Mouse (Mus musculus) midbrain, embryonic 10.5 days (tissue): ENCODE measurements around the gene Pf4. TPM values are rescaled to one million over a fixed set of nuclear protein-coding genes. Genes with fewer than 3 reads are reported as not detected.

Experiments
- DNase-seq: peaks from one replicate; pipeline ENCODE4 v3.0.0-alpha.2; 2017; ENCODE audit warnings: low spot score
- H3K27ac ChIP-seq: fragments of 300-500 bp; sonication (generic); replicated peaks from 2 replicates; pipeline ENCODE4 v1.5.1; 2016; ENCODE audit warnings: mild to moderate bottlenecking
- H3K27me3 ChIP-seq: fragments of 300-500 bp; sonication (generic); 2 replicates; pipeline ENCODE4 v1.6.1; 2016; ENCODE audit warnings: low read depth, mild to moderate bottlenecking; ENCODE audit not compliant: poor library complexity, severe bottlenecking
- H3K36me3 ChIP-seq: fragments of 300-500 bp; sonication (generic); 2 replicates; pipeline ENCODE4 v1.6.1; 2016; ENCODE audit warnings: mild to moderate bottlenecking, moderate library complexity
- H3K4me1 ChIP-seq: fragments of 300-500 bp; sonication (generic); 2 replicates; pipeline ENCODE4 v1.6.1; 2016
- H3K4me3 ChIP-seq: fragments of 300-500 bp; sonication (generic); 2 replicates; pipeline ENCODE4 v1.5.1; 2016; ENCODE audit warnings: mild to moderate bottlenecking, moderate library complexity
- H3K9me3 ChIP-seq: fragments of 300-500 bp; sonication (generic); replicated peaks from 2 replicates; pipeline ENCODE4 v1.6.1; 2016; ENCODE audit warnings: mild to moderate bottlenecking
- WGBS: fragments of 180-500 bp; shearing (Covaris S2); methylation state at CpG from one replicate; pipeline ENCODE4 v1.1.7; 2016; 5-methylcytosine and 5-hydroxymethylcytosine counted together
- polyA plus RNA-seq: library from polyadenylated mRNA; unstranded; fragments of >200 nt; fragmentation: Nextera tagmentation; extraction: Ambion mirVana; gene quantifications from 2 replicates; pipeline ENCODE4 v1.2.1, GENCODE M21; 2016

Gene Pf4
- 51.4 and 74.2 TPM in 2 replicates for polyA plus RNA-seq

GRCm38 (mm10) chr5:90771880-90772653, at the start of gene Pf4:
Gene Pf4, plus strand, starts transcription at chr5:90772435.
- WGBS: 88% methylated on average over 16 of the region's 16 CpGs
- no peaks in the 10 kb centered on the region for H3K9me3 ChIP-seq
- no peak within 1 kb of the TSS for H3K4me3 ChIP-seq
- no peak within 1 kb of the TSS for H3K27ac ChIP-seq
- DNase-seq: no peak
- no peaks in the 10 kb centered on the region for H3K36me3 ChIP-seq
- H3K4me1 ChIP-seq: no peaks in the 10 kb centered on the region
- no peaks in the 10 kb centered on the region for H3K27me3 ChIP-seq

DNA sequence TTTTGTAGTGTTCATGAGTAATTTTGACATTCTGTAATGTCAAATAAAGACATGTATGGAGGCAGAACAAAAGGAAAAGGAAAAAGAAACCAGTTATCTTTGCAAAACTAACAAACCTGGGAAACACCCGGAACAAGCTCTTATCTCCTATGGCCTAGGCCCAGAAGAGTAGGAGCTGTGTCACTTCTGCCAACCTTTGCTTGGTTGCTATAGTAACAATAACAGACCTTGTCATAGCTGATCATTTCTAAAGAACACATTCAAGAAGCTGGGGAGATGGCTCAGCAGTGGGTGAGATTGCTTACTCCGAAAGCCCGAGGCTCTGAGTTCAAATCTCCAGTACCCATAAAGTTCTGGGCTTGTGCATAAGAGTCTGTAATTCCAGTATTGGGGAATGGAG, 49.6 kb upstream of the Pf4 start:
- 96% methylated on average over 3 of the region's 3 CpGs for WGBS
- no peak for DNase-seq

GRCm38 (mm10) chr5:90728254-90728653, 44.0 kb upstream of the Pf4 start:
- 79% methylated on average over 3 of the region's 3 CpGs for WGBS
- H3K27ac ChIP-seq: no peak overlapping the region
- DNase-seq: no peak
- H3K9me3 ChIP-seq: no peaks in the 10 kb centered on the region
- no peaks in the 10 kb centered on the region for H3K27me3 ChIP-seq
- no peak overlapping the region for H3K4me3 ChIP-seq
- no peaks in the 10 kb centered on the region for H3K4me1 ChIP-seq
- H3K36me3 ChIP-seq: no peaks in the 10 kb centered on the region

More for the DNA sequence above, 49.6 kb upstream of the Pf4 start:
- Histone ChIP-seq H3K27ac (no peak overlapping the region), H3K4me1 (no peaks in the 10 kb centered on the region), H3K9me3 (no peaks in the 10 kb centered on the region), H3K27me3 (no peaks in the 10 kb centered on the region), H3K4me3 (no peak overlapping the region), H3K36me3 (no peaks in the 10 kb centered on the region)

DNA sequence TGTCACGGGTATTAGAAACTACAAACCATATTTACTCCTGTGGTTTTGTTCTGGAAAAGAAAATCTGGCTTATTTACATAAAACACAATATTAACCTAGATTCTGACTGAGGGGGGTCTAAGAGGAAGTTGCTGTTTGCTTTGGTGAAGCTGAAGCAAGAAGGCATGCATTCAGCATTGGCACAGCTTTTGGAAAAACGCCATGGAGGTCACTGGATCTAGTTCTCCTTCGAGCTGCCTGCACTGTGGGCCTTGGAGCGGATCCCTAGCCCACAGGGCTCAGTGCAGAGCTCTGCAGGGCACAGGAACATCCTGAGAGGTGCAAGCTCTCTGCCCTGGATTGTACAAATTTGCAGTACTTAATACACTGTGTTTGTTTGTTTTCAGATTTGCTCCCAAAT, 40.8 kb upstream of the Pf4 start:
- Histone ChIP-seq H3K27me3 (no peaks in the 10 kb centered on the region), H3K27ac (no peak overlapping the region), H3K4me3 (no peak overlapping the region), H3K9me3 (no peaks in the 10 kb centered on the region), H3K4me1 (no peaks in the 10 kb centered on the region), H3K36me3 (no peaks in the 10 kb centered on the region)
- DNase-seq: no peak
- 90% methylated on average over 4 of the region's 4 CpGs for WGBS

DNA sequence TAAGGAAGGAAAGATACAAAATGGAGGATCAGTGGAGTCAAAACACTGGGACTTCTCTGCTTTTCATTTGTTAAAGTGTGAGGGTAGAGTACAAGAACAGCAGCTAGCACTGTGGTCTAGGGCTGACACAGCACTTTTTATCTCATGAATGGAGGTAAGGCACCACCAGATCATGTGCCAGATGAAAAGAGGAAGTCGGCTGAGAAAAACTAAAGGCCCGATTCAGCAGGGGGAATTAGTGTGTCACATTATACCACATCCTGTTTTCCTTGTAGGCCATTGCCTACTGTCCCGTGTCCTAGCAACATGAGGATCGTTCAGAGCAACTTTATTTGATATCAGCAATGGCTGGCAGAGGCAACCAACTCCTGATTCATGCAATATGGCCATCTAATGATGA, 30.2 kb upstream of the Pf4 start:
- WGBS: 76% methylated on average over 4 of the region's 4 CpGs
- DNase-seq: no peak
- H3K27me3 ChIP-seq: no peaks in the 10 kb centered on the region
- H3K27ac ChIP-seq: no peak overlapping the region
- H3K4me3 ChIP-seq: no peak overlapping the region
- H3K36me3 ChIP-seq: no peaks in the 10 kb centered on the region
- H3K9me3 ChIP-seq: no peaks in the 10 kb centered on the region
- H3K4me1 ChIP-seq: no peaks in the 10 kb centered on the region

GRCm38 (mm10) chr5:90753934-90754333, 18.3 kb upstream of the Pf4 start:
- no peak for DNase-seq
- Histone ChIP-seq H3K9me3 (no peaks in the 10 kb centered on the region), H3K27me3 (peaks cover 21% of the 10 kb centered on the region), H3K4me1 (peaks cover 30% of the 10 kb centered on the region), H3K36me3 (no peaks in the 10 kb centered on the region), H3K4me3 (no peak overlapping the region), H3K27ac (no peak overlapping the region)
- WGBS: 87% methylated on average over 1 of the region's 1 CpGs

- Histone ChIP-seq H3K27ac (no peak overlapping the region), H3K4me3 (no peak overlapping the region), H3K4me1 (peaks cover 44% of the 10 kb centered on the region), H3K9me3 (no peaks in the 10 kb centered on the region), H3K27me3 (peaks cover 46% of the 10 kb centered on the region), H3K36me3 (no peaks in the 10 kb centered on the region)
- WGBS: 33% methylated on average over 5 of the region's 5 CpGs
- DNase-seq: no peak
Measured at GRCm38 (mm10) chr5:90758020-90758605, 14.1 kb upstream of the Pf4 start.

DNA sequence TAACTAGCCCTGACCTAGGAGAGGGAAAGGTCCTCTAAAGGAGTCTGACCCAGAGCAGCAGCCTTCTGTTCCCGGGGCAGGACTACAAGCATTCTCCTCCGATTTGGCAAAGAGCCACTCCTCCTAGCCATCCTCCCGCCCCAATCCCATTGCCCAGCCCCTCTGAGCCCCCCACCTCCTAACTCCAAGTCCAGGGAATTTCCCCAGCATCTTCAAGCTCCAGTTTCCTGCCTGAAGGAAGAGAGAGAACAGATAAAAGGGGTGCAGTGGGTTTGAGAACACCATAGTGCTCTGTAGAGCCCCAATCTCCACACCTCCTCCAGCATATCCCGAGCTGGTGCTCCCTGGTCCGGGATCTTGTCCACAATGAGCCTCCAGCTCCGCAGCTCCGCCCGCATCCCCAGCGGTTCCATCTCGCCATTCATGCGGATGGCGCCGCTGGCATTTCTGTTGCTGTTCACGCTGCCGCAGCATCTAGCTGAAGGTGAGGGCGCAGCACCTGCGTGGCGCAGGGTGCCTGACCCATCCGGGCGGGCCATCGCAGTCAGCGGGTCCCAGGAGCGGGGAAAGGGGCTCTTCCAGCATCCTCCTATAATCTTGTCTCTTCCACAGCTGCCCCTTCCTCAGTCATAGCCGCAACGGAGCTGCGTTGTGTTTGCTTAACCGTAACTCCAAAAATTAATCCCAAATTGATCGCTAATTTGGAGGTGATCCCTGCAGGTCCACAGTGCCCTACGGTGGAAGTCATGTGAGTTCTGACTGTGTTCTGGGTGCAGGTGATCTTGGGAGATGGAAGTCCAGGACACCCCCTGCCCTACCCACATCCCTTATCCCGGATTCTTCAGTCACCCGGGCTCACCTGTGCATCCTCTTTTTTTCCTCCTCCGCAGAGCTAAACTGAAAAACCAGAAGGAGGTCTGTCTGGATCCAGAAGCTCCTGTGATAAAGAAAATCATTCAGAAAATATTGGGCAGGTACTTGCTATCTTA, 12.9 kb upstream of the Pf4 start, which contains the start of gene Cxcl5:
Gene Cxcl5, plus strand, starts transcription at position 284 of the 989 bp plus-strand sequence.
- H3K4me3 ChIP-seq: peak within 1 kb of the TSS; percentile 57
- WGBS: 4% methylated on average over 32 of the region's 32 CpGs
- H3K36me3 ChIP-seq: no peaks in the 10 kb centered on the region
- peaks cover 44% of the 10 kb centered on the region for H3K4me1 ChIP-seq
- no peak within 1 kb of the TSS for H3K27ac ChIP-seq
- peak; percentile 44 for DNase-seq
- H3K27me3 ChIP-seq: peaks cover 46% of the 10 kb centered on the region
- no peaks in the 10 kb centered on the region for H3K9me3 ChIP-seq

DNA sequence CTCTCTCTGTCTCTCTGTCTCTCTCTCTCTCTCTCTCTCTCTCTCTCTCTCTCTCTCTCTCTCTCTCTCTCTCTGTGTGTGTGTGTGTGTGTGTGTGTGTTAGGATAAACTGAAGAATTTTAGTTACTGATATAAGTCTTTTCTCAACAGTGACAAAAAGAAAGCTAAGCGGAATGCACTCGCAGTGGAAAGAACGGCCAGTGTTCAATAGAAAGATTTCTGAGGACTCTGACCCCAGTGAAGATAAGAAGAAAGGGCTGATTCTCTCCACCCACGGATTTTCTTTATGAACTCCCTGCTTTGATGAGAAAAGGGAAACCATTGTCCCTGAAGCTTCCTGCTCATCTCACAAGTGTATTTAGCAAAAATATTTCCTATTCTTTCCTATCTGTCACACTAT, 11.9 kb upstream of the Pf4 start:
- peaks cover 40% of the 10 kb centered on the region for H3K4me1 ChIP-seq
- no peak for DNase-seq
- H3K27me3 ChIP-seq: peaks cover 46% of the 10 kb centered on the region
- WGBS: 54% methylated on average over 4 of the region's 4 CpGs
- H3K4me3 ChIP-seq: no peak overlapping the region
- no peaks in the 10 kb centered on the region for H3K36me3 ChIP-seq
- no peaks in the 10 kb centered on the region for H3K9me3 ChIP-seq
- no peak overlapping the region for H3K27ac ChIP-seq

GRCm38 (mm10) chr5:90760844-90761243, 11.4 kb upstream of the Pf4 start:
- Histone ChIP-seq H3K27me3 (peaks cover 46% of the 10 kb centered on the region), H3K9me3 (no peaks in the 10 kb centered on the region), H3K36me3 (no peaks in the 10 kb centered on the region), H3K27ac (no peak overlapping the region), H3K4me3 (no peak overlapping the region), H3K4me1 (peaks cover 35% of the 10 kb centered on the region)
- WGBS: 94% methylated on average over 2 of the region's 2 CpGs
- DNase-seq: no peak

- Histone ChIP-seq H3K27me3 (peaks cover 46% of the 10 kb centered on the region), H3K9me3 (no peaks in the 10 kb centered on the region), H3K36me3 (no peaks in the 10 kb centered on the region), H3K4me3 (no peak overlapping the region), H3K4me1 (peaks cover 26% of the 10 kb centered on the region), H3K27ac (no peak overlapping the region)
- WGBS: 88% methylated on average over 3 of the region's 3 CpGs
- DNase-seq: no peak
Measured at GRCm38 (mm10) chr5:90761834-90762233, 10.4 kb upstream of the Pf4 start.

DNA sequence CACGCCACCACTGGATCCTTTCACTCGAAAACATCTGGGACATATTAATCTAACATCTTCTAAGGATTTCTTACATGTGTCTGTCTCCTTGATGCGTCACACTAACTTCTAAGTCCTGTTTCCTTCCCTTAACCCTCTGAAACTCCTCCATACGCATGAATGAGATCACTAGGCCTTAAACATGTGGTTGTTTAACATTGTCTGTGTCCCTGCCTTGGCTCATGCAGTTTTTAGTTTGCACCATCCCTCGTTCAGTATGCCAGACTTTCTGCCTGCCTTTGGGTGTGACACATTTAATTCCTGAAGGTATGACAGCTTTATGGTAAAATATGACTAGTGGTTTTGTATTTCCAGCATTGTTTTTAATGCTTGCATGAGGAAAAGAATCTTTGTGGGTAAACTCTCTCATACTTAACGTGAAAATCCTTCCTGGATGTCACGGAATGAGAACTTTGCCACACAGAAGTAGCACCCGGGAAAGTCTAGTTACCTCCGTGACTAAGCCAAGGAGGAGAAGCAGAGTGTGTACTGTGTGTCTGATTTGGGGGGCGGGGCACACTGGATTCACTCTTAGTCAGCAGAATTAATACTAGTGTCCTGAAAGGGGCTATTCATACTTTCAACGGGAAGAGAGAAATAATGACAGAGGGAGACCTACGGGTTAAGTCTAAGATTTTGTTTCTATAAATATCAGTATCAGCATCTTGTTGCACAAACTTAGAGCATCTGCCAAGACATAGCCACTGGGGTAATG, 8.1 kb upstream of the Pf4 start:
- 84% methylated on average over 12 of the region's 12 CpGs for WGBS
- Histone ChIP-seq H3K27ac (no peak overlapping the region), H3K27me3 (peaks cover 23% of the 10 kb centered on the region), H3K4me1 (peaks cover 12% of the 10 kb centered on the region), H3K4me3 (no peak overlapping the region), H3K9me3 (no peaks in the 10 kb centered on the region), H3K36me3 (no peaks in the 10 kb centered on the region)
- no peak for DNase-seq
